Mouse (Mus musculus): ENCODE results near the gene Ppt2. TPM values are rescaled to one million over a fixed set of nuclear protein-coding genes. Genes with fewer than 3 reads are reported as not detected.

Ppt2 gene
- polyA plus RNA-seq, 1 experiment from 2014 or later = 108 TPM

- no peaks in the 10 kb centered on the region for H3K27me3 ChIP-seq
- POLR2A ChIA-PET = interaction anchor here (2.3 to 5.4 kb wide), 2 partner anchors 10 to 13 kb away, joined by 12 to 28 read pairs; partner anchors contain the start of genes Gpsm3 and Pbx2
- in situ Hi-C loops (cut with MboI; ENCODE audit: low pct_unique_long_range_greater_than_20kb) = no loop called here
- CTCF ChIA-PET = interaction anchor here (1.0 to 2.1 kb wide), 4 partner anchors 9 to 26 kb away, joined by 3 to 13 read pairs (median 4); partner anchors contain the start of gene Prrt1
- TF ChIP-seq CTCF (IDR thresholded peaks at IDR 0.05) = no peak
- ATAC-seq (peak; percentile 88), DNase-seq (ENCODE audit: low read depth, low spot score) (peak; percentile 100)
These were observed 24.8 kb downstream of the Ppt2 start, which contains the start of gene Rnf5 for GRCm38 (mm10) chr17:34603375-34604060. Gene Rnf5 (minus strand): TSS chr17:34603690.

GRCm38 (mm10) chr17:34601796-34602195, 26.5 kb downstream of the Ppt2 start:
- no peak for TF ChIP-seq CTCF (IDR thresholded peaks at IDR 0.05)
- in situ Hi-C loops (cut with MboI; ENCODE audit: low pct_unique_long_range_greater_than_20kb) = no loop called here
- no peak for ATAC-seq
- CTCF ChIA-PET = no interaction called here
- H3K27me3 ChIP-seq = no peaks in the 10 kb centered on the region
- POLR2A ChIA-PET = interaction anchor here (0.9 to 5.4 kb wide), 4 partner anchors 8 to 43 kb away, joined by 3 to 28 read pairs (median 4); partner anchors contain the start of genes Fkbpl and Pbx2
- no peak for DNase-seq (ENCODE audit: low read depth, low spot score)

- POLR2A ChIA-PET = interaction anchor here (1.0 kb wide), 1 partner anchor 9 kb away, joined by 3 read pairs; the partner anchor contains the start of gene Pbx2
- in situ Hi-C loops (cut with MboI; ENCODE audit: low pct_unique_long_range_greater_than_20kb) = no loop called here
- CTCF ChIA-PET = interaction anchor here (0.8 kb wide), 1 partner anchor 10 kb away, joined by 3 read pairs; the partner anchor contains the start of gene Gpsm3
- H3K27me3 ChIP-seq = no peaks in the 10 kb centered on the region
- no peak for TF ChIP-seq CTCF (IDR thresholded peaks at IDR 0.05)
- DNase-seq (ENCODE audit: low read depth, low spot score) (no peak), ATAC-seq (no peak)
These were observed 28.4 kb downstream of the Ppt2 start for GRCm38 (mm10) chr17:34599891-34600290.

GRCm38 (mm10) chr17:34597566-34598095, 30.7 kb downstream of the Ppt2 start, which contains the start of gene Ager:
Gene Ager (plus strand): TSS chr17:34597862.
- ChIA-PET CTCF (no interaction called here), POLR2A (interaction anchor here (2.0 kb wide), 1 partner anchor 10 kb away, joined by 6 read pairs; no protein-coding TSS in a partner anchor)
- in situ Hi-C loops (cut with MboI; ENCODE audit: low pct_unique_long_range_greater_than_20kb) = no loop called here
- no peak for DNase-seq (ENCODE audit: low read depth, low spot score)
- H3K27me3 ChIP-seq = no peaks in the 10 kb centered on the region
- no peak for ATAC-seq
- TF ChIP-seq CTCF (IDR thresholded peaks at IDR 0.05) = no peak

- no peak for TF ChIP-seq CTCF (IDR thresholded peaks at IDR 0.05)
- ATAC-seq = no peak
- in situ Hi-C loops (cut with MboI; ENCODE audit: low pct_unique_long_range_greater_than_20kb) = no loop called here
- POLR2A ChIA-PET = no interaction called here
- DNase-seq (ENCODE audit: low read depth, low spot score) = no peak
- H3K27me3 ChIP-seq = no peaks in the 10 kb centered on the region
- CTCF ChIA-PET = interaction anchor here (1.1 kb wide), 1 partner anchor 9 kb away, joined by 4 read pairs; no protein-coding TSS in a partner anchor
These were observed 32.2 kb downstream of the Ppt2 start for GRCm38 (mm10) chr17:34596098-34596497.

GRCm38 (mm10) chr17:34593752-34594525, 34.4 kb downstream of the Ppt2 start:
- ChIA-PET POLR2A (interaction anchor here (0.7 to 3.4 kb wide), 2 partner anchors 10 to 42 kb away, joined by 3 to 28 read pairs; partner anchors contain the start of genes Agpat1 and Rnf5), CTCF (no interaction called here)
- ATAC-seq (no peak), DNase-seq (ENCODE audit: low read depth, low spot score) (no peak)
- in situ Hi-C loops (cut with MboI; ENCODE audit: low pct_unique_long_range_greater_than_20kb) = no loop called here
- no peaks in the 10 kb centered on the region for H3K27me3 ChIP-seq
- TF ChIP-seq CTCF (IDR thresholded peaks at IDR 0.05) = no peak

GRCm38 (mm10) chr17:34592581-34593549, 35.4 kb downstream of the Ppt2 start:
- ATAC-seq (peak; percentile 15), DNase-seq (ENCODE audit: low read depth, low spot score) (no peak)
- ChIA-PET POLR2A (interaction anchor here (3.4 kb wide), 1 partner anchor 11 kb away, joined by 28 read pairs; the partner anchor contains the start of genes Agpat1 and Rnf5), CTCF (no interaction called here)
- H3K27me3 ChIP-seq = no peaks in the 10 kb centered on the region
- no peak for TF ChIP-seq CTCF (IDR thresholded peaks at IDR 0.05)
- in situ Hi-C loops (cut with MboI; ENCODE audit: low pct_unique_long_range_greater_than_20kb) = no loop called here

- POLR2A ChIA-PET = interaction anchor here (3.4 kb wide), 1 partner anchor 12 kb away, joined by 28 read pairs; the partner anchor contains the start of genes Agpat1 and Rnf5
- CTCF ChIA-PET = no interaction called here
- ATAC-seq (peak; percentile 21), DNase-seq (ENCODE audit: low read depth, low spot score) (no peak)
- in situ Hi-C loops (cut with MboI; ENCODE audit: low pct_unique_long_range_greater_than_20kb) = no loop called here
- TF ChIP-seq CTCF (IDR thresholded peaks at IDR 0.05) = no peak
- H3K27me3 ChIP-seq = no peaks in the 10 kb centered on the region
These were observed 36.3 kb downstream of the Ppt2 start for GRCm38 (mm10) chr17:34591994-34592375.
